Mouse (Mus musculus) liver, adult 2 months (tissue): ENCODE measurements at regions not wholly inside any gene's neighbourhood (a gene's known extent, or its start where the extent isn't known, plus 50 kb on each side); places are given as distances from the start of the nearest gene placed in this dataset.

Source experiments
- CTCF ChIP-seq: fragments of 200-500 bp; IDR thresholded peaks from 2 replicates; pipeline ENCODE4 v1.5.1; 2011; ENCODE audit warnings: low read depth, low read length, control low read depth
- POLR2A ChIP-seq: fragments of 200-500 bp; IDR thresholded peaks from 2 replicates; pipeline ENCODE4 v1.6.1; 2011; ENCODE audit warnings: low read length, control low read depth; ENCODE audit not compliant: insufficient read depth; ENCODE audit errors: extremely low read depth

- TF ChIP-seq CTCF (no peak), POLR2A (no peak)
Measured at GRCm38 (mm10) chr3:15000657-15001056, 114.6 kb downstream of the Car2 start.
